Mouse (Mus musculus): ENCODE data around the gene Gm17190.
"Not testable (repeated sequence)": the region's sequence is repeated elsewhere in the genome, so short reads cannot be mapped to it uniquely, and the experiment has no call there.

Gene Gm17190

GRCm38 (mm10) chr13:96081754-96082153 lies at the start of gene Gm17190:
TSS of gene Gm17190 (plus strand) at chr13:96082054.
- DNase-seq (ENCODE audit: low spot score), result not testable (repeated sequence)

- no peak for DNase-seq (ENCODE audit: low spot score)
Measured at GRCm38 (mm10) chr13:96039536-96039935, 42.3 kb upstream of the Gm17190 start.

GRCm38 (mm10) chr13:96040275-96041042 lies 41.4 kb upstream of the Gm17190 start:
- no peak for DNase-seq (ENCODE audit: low spot score)

GRCm38 (mm10) chr13:96045396-96045795 lies 36.5 kb upstream of the Gm17190 start:
- peak; percentile 48 for DNase-seq (ENCODE audit: low spot score)

- DNase-seq (ENCODE audit: low spot score), result no peak
Measured at GRCm38 (mm10) chr13:96052755-96053154, 29.1 kb upstream of the Gm17190 start.

GRCm38 (mm10) chr13:96073555-96073954 lies 8.3 kb upstream of the Gm17190 start:
- DNase-seq (ENCODE audit: low spot score), result no peak

- DNase-seq (ENCODE audit: low spot score), result not testable (repeated sequence)
Measured at GRCm38 (mm10) chr13:96081276-96081675, 578 bp upstream of the Gm17190 start, which contains the start of gene Gm20075. TSS of gene Gm20075 (minus strand) at chr13:96081376.

- no peak for DNase-seq (ENCODE audit: low spot score)
Measured at GRCm38 (mm10) chr13:96085581-96086302, 3.9 kb downstream of the Gm17190 start.

GRCm38 (mm10) chr13:96090929-96091328 lies 9.1 kb downstream of the Gm17190 start:
- DNase-seq (ENCODE audit: low spot score), result no peak

GRCm38 (mm10) chr13:96106367-96106766 lies 24.5 kb downstream of the Gm17190 start:
- no peak for DNase-seq (ENCODE audit: low spot score)

- DNase-seq (ENCODE audit: low spot score), result peak; percentile 56
Measured at GRCm38 (mm10) chr13:96110767-96111166, 28.9 kb downstream of the Gm17190 start.

GRCm38 (mm10) chr13:96112711-96113110 lies 30.9 kb downstream of the Gm17190 start:
- DNase-seq (ENCODE audit: low spot score), result no peak

GRCm38 (mm10) chr13:96125011-96125410 lies 43.2 kb downstream of the Gm17190 start:
- DNase-seq (ENCODE audit: low spot score), result no peak

- no peak for DNase-seq (ENCODE audit: low spot score)
Measured at GRCm38 (mm10) chr13:96126669-96127068, 44.8 kb downstream of the Gm17190 start.

GRCm38 (mm10) chr13:96129081-96129480 lies 47.2 kb downstream of the Gm17190 start:
- DNase-seq (ENCODE audit: low spot score), result no peak

GRCm38 (mm10) chr13:96131050-96131449 lies 49.2 kb downstream of the Gm17190 start:
- peak; percentile 76 for DNase-seq (ENCODE audit: low spot score)

GRCm38 (mm10) chr13:96131911-96132310 lies 50.1 kb downstream of the Gm17190 start:
- no peak for DNase-seq (ENCODE audit: low spot score)

- peak; percentile 79 for DNase-seq (ENCODE audit: low spot score)
Measured at GRCm38 (mm10) chr13:96132401-96132816, 50.6 kb downstream of the Gm17190 start, which contains the start of gene Sv2c. TSS of gene Sv2c (minus strand) at chr13:96132577.
